Mouse (Mus musculus): Measurements from ENCODE around the gene Ybx1.

GRCm38 (mm10) chr4:119244468-119245240, 49.8 kb downstream of the Ybx1 start:
- TF ChIP-seq CTCF (IDR thresholded peaks at IDR 0.05; ENCODE audit: extremely low read depth, insufficient read length, insufficient replicate concordance, low read depth, low read length) (no peak), POLR2A (IDR thresholded peaks at IDR 0.05; ENCODE audit: low read depth, low read length) (no peak)

All from small intestine, adult 2 months (tissue).